Mouse (Mus musculus): ENCODE data around the gene Itk.

DNA sequence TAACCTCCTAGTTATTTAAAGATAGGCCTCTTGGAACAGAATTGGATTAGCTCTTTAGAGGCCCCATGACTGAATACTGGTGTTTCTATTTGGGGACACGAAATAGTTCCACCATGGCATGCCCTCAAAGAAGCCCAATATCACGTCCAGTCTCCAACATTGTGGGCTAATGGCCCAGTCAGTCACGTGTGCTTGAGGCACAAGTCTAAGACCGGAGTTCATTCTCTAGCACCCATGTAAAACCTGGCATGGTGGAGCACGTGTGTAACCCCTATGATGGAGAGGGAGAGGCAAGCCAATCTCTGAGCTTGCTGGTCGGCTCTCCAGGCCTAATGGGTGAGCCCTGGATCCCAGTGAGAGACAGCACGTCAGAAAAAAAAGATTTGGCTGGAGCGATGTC is 113.1 kb downstream of the Itk start:
- TF ChIP-seq CTCF (IDR thresholded peaks at IDR 0.05; ENCODE audit: extremely low read depth, insufficient read length, insufficient replicate concordance, low read depth, low read length) (no peak), POLR2A (IDR thresholded peaks at IDR 0.05; ENCODE audit: low read depth, low read length) (no peak)
